Mouse (Mus musculus): ENCODE measurements at regions not wholly inside any gene's neighbourhood (a gene's known extent, or its start where the extent isn't known, plus 50 kb on each side); places are given as distances from the start of the nearest gene placed in this dataset.

- whole genome bisulfite sequencing, result 67% methylated on average over 2 of the region's 2 CpGs
- no peak overlapping the region for H3K27ac ChIP-seq
- ATAC-seq, result no peak
These were observed 113.1 kb downstream of the Cd55b start for GRCm38 (mm10) chr1:130309746-130310145.

GRCm38 (mm10) chr1:130301828-130302386, 120.9 kb downstream of the Cd55b start:
- no peaks in the 10 kb centered on the region for H3K27me3 ChIP-seq

More at GRCm38 (mm10) chr1:130309746-130310145, 113.1 kb downstream of the Cd55b start:
- Histone ChIP-seq H3K9ac (no peak overlapping the region), H3K27me3 (no peaks in the 10 kb centered on the region), H3K4me1 (no peaks in the 10 kb centered on the region), H3K4me3 (no peak overlapping the region), H3K36me3 (ENCODE audit: poor library complexity, severe bottlenecking) (no peaks in the 10 kb centered on the region), H3K9me3 (replicated peaks) (no peaks in the 10 kb centered on the region), H3K4me2 (no peak overlapping the region)

GRCm38 (mm10) chr1:130300065-130300815, 122.6 kb downstream of the Cd55b start:
- Histone ChIP-seq H3K4me1 (peaks cover 22% of the 10 kb centered on the region), H3K9ac (peak overlapping the region; percentile 50), H3K27me3 (no peaks in the 10 kb centered on the region), H3K9me3 (replicated peaks) (no peaks in the 10 kb centered on the region), H3K36me3 (ENCODE audit: poor library complexity, severe bottlenecking) (no peaks in the 10 kb centered on the region), H3K27ac (peak overlapping the region; percentile 48; the same call in 1 of the 2 replicates), H3K4me2 (peak overlapping the region; percentile 55), H3K4me3 (peak overlapping the region; percentile 13; the same call in 1 of the 2 replicates)
- peak; percentile 87 for ATAC-seq
- WGBS, result 2% methylated on average over 13 of the region's 13 CpGs

More at GRCm38 (mm10) chr1:130301828-130302386, 120.9 kb downstream of the Cd55b start:
- 24% methylated on average over 11 of the region's 11 CpGs for whole genome bisulfite sequencing
- peak; percentile 68 for ATAC-seq
- Histone ChIP-seq H3K9me3 (replicated peaks) (no peaks in the 10 kb centered on the region), H3K36me3 (ENCODE audit: poor library complexity, severe bottlenecking) (no peaks in the 10 kb centered on the region), H3K9ac (no peak overlapping the region), H3K4me1 (peaks cover 22% of the 10 kb centered on the region), H3K4me3 (no peak overlapping the region), H3K4me2 (peak overlapping the region; percentile 7; the same call in 1 of the 2 replicates), H3K27ac (peak overlapping the region; percentile 20; the same call in 1 of the 2 replicates)

- 8% methylated on average over 4 of the region's 4 CpGs for WGBS
These were observed 123.2 kb downstream of the Cd55b start for GRCm38 (mm10) chr1:130299641-130300040.

GRCm38 (mm10) chr1:130299069-130299468, 123.7 kb downstream of the Cd55b start:
- Histone ChIP-seq H3K27me3 (no peaks in the 10 kb centered on the region), H3K4me2 (no peak overlapping the region), H3K36me3 (ENCODE audit: poor library complexity, severe bottlenecking) (no peaks in the 10 kb centered on the region), H3K4me3 (no peak overlapping the region), H3K27ac (no peak overlapping the region), H3K4me1 (peaks cover 22% of the 10 kb centered on the region), H3K9me3 (replicated peaks) (no peaks in the 10 kb centered on the region), H3K9ac (no peak overlapping the region)
- 62% methylated on average over 3 of the region's 3 CpGs for WGBS
- no peak for ATAC-seq

More at GRCm38 (mm10) chr1:130299641-130300040, 123.2 kb downstream of the Cd55b start:
- no peaks in the 10 kb centered on the region for H3K9me3 ChIP-seq (replicated peaks)
- no peaks in the 10 kb centered on the region for H3K27me3 ChIP-seq
- peak overlapping the region; percentile 55 for H3K4me2 ChIP-seq
- no peak for ATAC-seq
- no peak overlapping the region for H3K27ac ChIP-seq
- H3K4me3 ChIP-seq, result no peak overlapping the region
- H3K36me3 ChIP-seq (ENCODE audit: poor library complexity, severe bottlenecking), result no peaks in the 10 kb centered on the region
- H3K9ac ChIP-seq, result no peak overlapping the region
- H3K4me1 ChIP-seq, result peaks cover 22% of the 10 kb centered on the region

- no peak overlapping the region for H3K9ac ChIP-seq
- no peak for ATAC-seq
- H3K36me3 ChIP-seq (ENCODE audit: poor library complexity, severe bottlenecking), result no peaks in the 10 kb centered on the region
- no peak overlapping the region for H3K4me2 ChIP-seq
- 85% methylated on average over 1 of the region's 1 CpGs for WGBS
- peaks cover 22% of the 10 kb centered on the region for H3K4me1 ChIP-seq
- H3K4me3 ChIP-seq, result no peak overlapping the region
- H3K27ac ChIP-seq, result no peak overlapping the region
- H3K9me3 ChIP-seq (replicated peaks), result no peaks in the 10 kb centered on the region
- no peaks in the 10 kb centered on the region for H3K27me3 ChIP-seq
These were observed 124.2 kb downstream of the Cd55b start for GRCm38 (mm10) chr1:130298636-130299035.

GRCm38 (mm10) chr1:130297471-130297870, 125.3 kb downstream of the Cd55b start:
- H3K9ac ChIP-seq, result no peak overlapping the region
- H3K4me2 ChIP-seq, result no peak overlapping the region
- no peaks in the 10 kb centered on the region for H3K27me3 ChIP-seq
- H3K4me1 ChIP-seq, result peaks cover 21% of the 10 kb centered on the region
- no peaks in the 10 kb centered on the region for H3K36me3 ChIP-seq (ENCODE audit: poor library complexity, severe bottlenecking)
- H3K4me3 ChIP-seq, result no peak overlapping the region
- H3K27ac ChIP-seq, result no peak overlapping the region
- 37% methylated on average over 2 of the region's 2 CpGs for WGBS
- ATAC-seq, result no peak; the same call in 1 of the 2 replicates
- no peaks in the 10 kb centered on the region for H3K9me3 ChIP-seq (replicated peaks)

- 80% methylated on average over 6 of the region's 6 CpGs for WGBS
- H3K36me3 ChIP-seq (ENCODE audit: poor library complexity, severe bottlenecking), result no peaks in the 10 kb centered on the region
- ATAC-seq, result no peak
- no peaks in the 10 kb centered on the region for H3K27me3 ChIP-seq
- H3K27ac ChIP-seq, result no peak overlapping the region
- no peaks in the 10 kb centered on the region for H3K9me3 ChIP-seq (replicated peaks)
- no peak overlapping the region for H3K4me3 ChIP-seq
- no peak overlapping the region for H3K9ac ChIP-seq
- H3K4me2 ChIP-seq, result no peak overlapping the region
- no peaks in the 10 kb centered on the region for H3K4me1 ChIP-seq
These were observed 136.9 kb downstream of the Cd55b start for GRCm38 (mm10) chr1:130285882-130286281.

GRCm38 (mm10) chr1:130282153-130282552, 140.7 kb downstream of the Cd55b start:
- no peak for ATAC-seq
- WGBS, result 83% methylated on average over 3 of the region's 3 CpGs
- no peak overlapping the region for H3K4me2 ChIP-seq
- peaks cover 6% of the 10 kb centered on the region; the same call in 1 of the 2 replicates for H3K9me3 ChIP-seq (replicated peaks)
- no peaks in the 10 kb centered on the region for H3K4me1 ChIP-seq
- H3K27me3 ChIP-seq, result no peaks in the 10 kb centered on the region
- H3K27ac ChIP-seq, result no peak overlapping the region
- H3K4me3 ChIP-seq, result no peak overlapping the region
- H3K9ac ChIP-seq, result no peak overlapping the region
- H3K36me3 ChIP-seq (ENCODE audit: poor library complexity, severe bottlenecking), result no peaks in the 10 kb centered on the region

- H3K36me3 ChIP-seq (ENCODE audit: poor library complexity, severe bottlenecking), result no peaks in the 10 kb centered on the region
- H3K4me3 ChIP-seq, result no peak overlapping the region
- ATAC-seq, result no peak
- H3K9me3 ChIP-seq (replicated peaks), result peaks cover 6% of the 10 kb centered on the region; the same call in 1 of the 2 replicates
- H3K9ac ChIP-seq, result no peak overlapping the region
- H3K27ac ChIP-seq, result no peak overlapping the region
- no peaks in the 10 kb centered on the region for H3K27me3 ChIP-seq
- no peaks in the 10 kb centered on the region for H3K4me1 ChIP-seq
- no peak overlapping the region for H3K4me2 ChIP-seq
These were observed 143.6 kb downstream of the Cd55b start for GRCm38 (mm10) chr1:130279180-130279579.

- no peak for ATAC-seq
- no peak overlapping the region for H3K27ac ChIP-seq
These were observed 144.7 kb downstream of the Cd55b start for GRCm38 (mm10) chr1:130278000-130278536.

GRCm38 (mm10) chr1:130276885-130277284, 145.9 kb downstream of the Cd55b start:
- Histone ChIP-seq H3K27me3 (no peaks in the 10 kb centered on the region), H3K36me3 (ENCODE audit: poor library complexity, severe bottlenecking) (no peaks in the 10 kb centered on the region), H3K27ac (no peak overlapping the region), H3K4me1 (no peaks in the 10 kb centered on the region), H3K4me2 (no peak overlapping the region), H3K9ac (no peak overlapping the region), H3K4me3 (no peak overlapping the region), H3K9me3 (replicated peaks) (peaks cover 6% of the 10 kb centered on the region; the same call in 1 of the 2 replicates)
- no peak for ATAC-seq
- 84% methylated on average over 3 of the region's 3 CpGs for WGBS

More at GRCm38 (mm10) chr1:130278000-130278536, 144.7 kb downstream of the Cd55b start:
- Histone ChIP-seq H3K4me3 (no peak overlapping the region), H3K27me3 (no peaks in the 10 kb centered on the region), H3K9ac (no peak overlapping the region), H3K9me3 (replicated peaks) (peaks cover 6% of the 10 kb centered on the region; the same call in 1 of the 2 replicates), H3K4me1 (no peaks in the 10 kb centered on the region), H3K36me3 (ENCODE audit: poor library complexity, severe bottlenecking) (no peaks in the 10 kb centered on the region), H3K4me2 (no peak overlapping the region)

Measured in forebrain, embryonic 13.5 days (tissue).